Mouse (Mus musculus): ENCODE data around the gene Gm39653.
"Not testable (repeated sequence)": the region's sequence is repeated elsewhere in the genome, so short reads cannot be mapped to it uniquely, and the experiment has no call there.

Gene Gm39653

DNA sequence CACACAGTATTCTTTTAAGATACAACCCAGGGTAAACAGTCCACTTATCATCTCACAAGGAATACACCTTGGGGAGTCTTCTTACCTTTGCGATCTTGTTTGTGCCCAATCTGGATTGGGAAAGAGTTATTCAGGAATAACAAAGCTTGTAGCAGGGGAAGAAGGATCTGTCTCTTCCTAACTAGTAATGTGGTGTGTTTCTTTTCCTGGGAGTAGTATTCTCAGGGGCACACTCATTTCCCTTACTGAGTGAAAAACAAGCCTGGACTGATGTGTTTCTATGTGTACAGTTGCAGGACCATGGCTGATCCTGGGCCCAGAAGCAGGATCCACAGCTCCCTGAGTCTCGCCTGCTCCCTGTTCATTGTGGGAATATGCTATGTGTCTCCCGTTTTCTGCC, at the start of gene Gm39653:
Gene Gm39653 (plus strand): TSS at position 301 of the 400 bp plus-strand sequence.
- DNase-seq (ENCODE audit: extremely low read depth, insufficient read length, low spot score) = no peak

DNA sequence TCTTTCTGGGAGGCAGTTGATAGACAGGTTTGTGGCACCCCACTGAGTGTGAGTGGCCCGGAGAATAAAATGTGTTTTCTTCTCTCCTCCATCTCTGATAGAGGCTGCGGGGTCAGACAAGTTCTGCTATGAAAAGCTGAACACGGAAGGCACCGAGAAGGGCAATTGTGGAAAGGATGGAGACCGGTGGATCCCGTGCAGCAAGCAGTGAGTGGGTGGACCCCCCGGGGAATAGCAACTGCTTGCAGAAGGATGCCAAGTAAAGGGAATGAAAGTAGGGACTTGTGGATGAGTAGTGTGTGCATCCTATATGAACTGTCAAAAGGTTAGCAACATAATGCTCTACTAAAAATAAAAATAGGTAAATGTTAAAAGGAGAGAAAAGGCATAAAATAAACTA, 49.3 kb upstream of the Gm39653 start:
- no peak for DNase-seq (ENCODE audit: extremely low read depth, insufficient read length, low spot score)

DNA sequence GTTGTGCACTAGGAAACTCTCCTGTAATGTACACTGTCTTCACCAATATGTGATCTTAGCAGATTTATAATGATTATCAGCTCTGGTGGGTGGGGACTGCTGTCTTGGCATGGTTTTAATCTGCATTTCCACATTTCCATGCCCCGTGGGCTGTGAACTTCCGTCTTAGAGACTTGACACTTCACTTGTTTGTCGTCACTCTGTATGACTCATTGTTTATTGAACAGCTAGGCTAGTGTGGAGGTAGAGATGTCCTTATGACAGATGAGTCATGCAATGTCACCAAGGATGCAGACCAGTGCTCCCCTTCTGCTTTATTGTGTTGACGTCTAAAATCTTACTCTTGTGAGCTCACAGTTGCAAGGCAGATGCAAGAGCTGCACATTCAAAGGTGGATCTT, 48.7 kb upstream of the Gm39653 start:
- DNase-seq (ENCODE audit: extremely low read depth, insufficient read length, low spot score) = no peak

DNA sequence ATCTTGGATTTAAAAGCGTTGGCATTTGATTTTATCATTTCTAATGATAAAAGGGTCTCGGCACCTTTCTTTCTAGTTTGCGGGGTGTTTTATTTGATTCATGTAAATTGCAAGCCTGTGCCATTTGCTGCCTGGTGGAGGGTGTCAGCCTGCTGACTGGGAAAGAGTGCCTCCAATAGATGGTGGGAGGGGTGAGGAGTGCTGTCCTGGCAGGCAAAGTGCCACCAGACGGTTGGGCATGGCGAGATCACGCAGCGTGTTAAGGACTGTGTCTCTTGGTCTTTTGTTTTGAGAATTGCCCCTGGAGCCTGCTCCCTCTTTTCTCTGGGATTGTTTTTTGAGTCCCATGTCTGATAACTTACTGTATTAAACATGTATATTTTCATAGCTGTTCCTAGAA, 43.5 kb upstream of the Gm39653 start:
- no peak for DNase-seq (ENCODE audit: extremely low read depth, insufficient read length, low spot score)

DNA sequence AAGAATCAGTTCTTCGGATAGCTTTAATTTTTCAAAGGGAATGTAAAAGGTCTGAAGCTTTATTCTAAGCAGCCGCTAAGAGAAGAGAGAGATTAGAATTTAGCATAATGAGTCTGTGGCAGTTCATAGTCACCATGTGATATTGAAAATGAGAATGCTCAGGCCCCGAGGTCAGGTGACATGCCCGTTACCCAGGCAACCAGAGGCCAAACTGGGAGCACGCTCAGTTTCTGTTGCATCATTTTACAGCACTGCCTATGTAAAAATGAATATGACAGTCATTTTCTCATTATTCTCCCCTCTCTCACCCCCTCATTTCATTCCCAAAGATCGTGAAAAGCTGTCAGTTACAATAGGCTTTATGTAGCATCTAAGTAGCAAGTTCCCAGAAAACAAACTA, 42.3 kb upstream of the Gm39653 start:
- DNase-seq (ENCODE audit: extremely low read depth, insufficient read length, low spot score) = no peak

DNA sequence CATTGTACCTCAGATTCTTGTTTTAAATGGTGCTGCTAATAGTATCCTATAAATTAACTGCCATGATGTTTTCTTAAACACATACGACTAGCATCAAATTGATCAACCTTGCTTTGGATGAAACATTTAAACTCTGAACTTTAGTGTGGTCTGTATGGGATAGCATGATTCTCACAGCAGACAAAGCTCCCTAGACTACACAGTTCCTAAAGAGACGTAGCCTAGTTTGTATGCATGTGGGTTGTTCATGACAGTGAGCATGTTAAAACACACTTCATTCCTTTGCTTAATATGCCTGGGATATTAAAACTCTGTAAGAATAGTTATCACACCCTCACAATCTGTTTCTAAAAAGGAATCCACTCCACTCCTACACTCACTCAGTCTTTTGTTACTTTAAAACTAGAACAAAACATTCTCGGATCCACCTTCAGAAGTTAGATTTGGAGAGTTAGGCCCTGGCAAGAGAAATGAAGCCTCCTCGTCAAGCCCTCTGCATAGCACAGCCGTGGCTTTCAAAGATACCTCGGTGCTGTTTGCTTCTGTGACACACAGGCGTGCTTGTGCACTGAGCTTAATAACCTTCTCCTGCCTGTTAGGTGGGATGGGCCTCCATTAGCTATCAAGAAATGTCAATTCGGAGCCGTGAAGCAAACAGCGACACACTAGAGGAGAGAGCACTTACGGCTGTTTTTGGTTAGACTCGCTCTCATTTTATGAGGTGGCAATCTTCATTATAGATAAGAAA, 41.7 kb upstream of the Gm39653 start:
- DNase-seq (ENCODE audit: extremely low read depth, insufficient read length, low spot score) = no peak

DNA sequence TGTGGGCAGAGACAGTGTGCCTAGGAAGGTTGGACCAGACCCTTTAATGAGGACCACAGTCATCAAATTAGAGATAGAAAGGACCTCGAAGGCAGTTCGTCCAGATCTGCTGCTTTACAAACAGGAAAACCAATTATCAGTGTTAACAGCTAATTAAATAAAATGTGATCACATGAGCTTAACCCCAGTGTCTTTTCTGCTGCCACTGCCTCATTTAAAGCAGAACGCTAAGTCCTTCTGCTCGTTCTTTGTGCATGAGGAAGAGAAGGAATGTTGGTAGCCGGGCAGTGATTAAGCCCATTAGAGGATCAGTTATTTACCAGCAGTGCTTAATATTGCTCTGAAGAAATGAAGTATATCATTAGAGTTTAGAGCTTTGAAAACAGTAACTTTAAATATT, 39.0 kb upstream of the Gm39653 start:
- no peak for DNase-seq (ENCODE audit: extremely low read depth, insufficient read length, low spot score)

DNA sequence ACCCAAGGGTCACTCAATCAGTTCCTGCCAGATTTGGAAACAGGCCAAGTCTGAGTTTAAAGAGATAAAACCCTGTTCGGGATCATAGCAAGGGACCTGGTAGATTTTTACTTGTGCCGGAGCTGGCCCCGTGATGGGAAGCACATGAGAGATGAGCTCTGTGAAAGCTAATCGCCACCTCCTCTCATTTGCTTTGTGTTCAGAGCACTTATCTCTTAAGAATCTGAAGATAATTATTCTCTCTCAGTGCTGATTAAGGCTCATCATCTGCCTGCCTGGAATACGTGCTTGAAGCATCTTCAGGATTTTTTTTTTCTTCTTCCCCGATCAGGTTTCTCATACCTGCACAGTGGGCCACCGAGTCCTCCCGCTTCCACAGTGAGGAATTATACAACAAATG, 36.6 kb upstream of the Gm39653 start:
- DNase-seq (ENCODE audit: extremely low read depth, insufficient read length, low spot score) = no peak

DNA sequence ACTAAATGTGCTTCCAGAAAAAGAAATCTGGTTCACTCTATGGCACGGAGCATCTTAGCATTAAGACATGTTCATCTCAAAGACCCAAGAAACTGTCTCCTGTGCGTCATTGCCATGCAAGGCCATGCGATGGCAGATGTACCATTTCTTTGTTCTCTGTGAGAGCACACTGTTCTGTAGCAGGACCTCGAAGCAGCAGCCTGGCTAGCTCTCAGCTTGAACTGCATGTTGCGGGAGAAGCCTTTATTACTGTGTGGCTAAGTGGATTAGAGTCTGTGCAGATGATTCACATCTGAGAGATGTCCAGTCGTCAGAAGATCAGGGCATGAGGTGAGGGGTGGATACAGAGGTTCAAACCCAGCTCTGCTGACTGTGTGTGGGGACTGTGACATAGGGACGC, 28.9 kb upstream of the Gm39653 start:
- no peak for DNase-seq (ENCODE audit: extremely low read depth, insufficient read length, low spot score)

DNA sequence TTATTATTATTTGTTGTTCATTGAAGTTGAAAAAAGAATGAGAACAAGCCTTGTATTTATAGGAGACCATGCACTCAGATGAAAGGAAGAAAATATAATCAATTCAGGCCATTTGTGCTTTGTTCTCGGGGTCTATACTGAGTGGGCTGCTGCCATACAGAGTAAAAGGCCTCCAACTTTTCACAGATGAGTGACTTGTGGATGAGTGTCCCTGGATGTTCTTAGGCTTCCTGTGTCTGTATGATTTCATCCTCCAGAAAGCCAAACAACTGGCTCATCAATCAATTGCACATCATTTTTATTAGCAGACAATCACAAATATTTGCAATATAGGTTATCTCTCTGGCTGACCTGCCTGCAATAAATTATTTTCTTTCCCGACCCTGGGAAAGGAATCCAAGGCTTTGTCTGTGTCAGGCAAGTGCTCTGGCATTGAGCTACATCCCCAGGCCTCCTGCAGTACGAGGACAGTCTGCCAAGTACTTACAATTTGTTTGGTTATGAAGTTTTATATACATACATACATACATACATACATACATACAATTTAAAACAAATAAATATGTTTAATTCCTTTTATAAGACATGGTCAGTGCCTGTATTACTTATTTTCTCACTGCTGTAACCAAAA, 11.8 kb upstream of the Gm39653 start:
- no peak for DNase-seq (ENCODE audit: extremely low read depth, insufficient read length, low spot score)

DNA sequence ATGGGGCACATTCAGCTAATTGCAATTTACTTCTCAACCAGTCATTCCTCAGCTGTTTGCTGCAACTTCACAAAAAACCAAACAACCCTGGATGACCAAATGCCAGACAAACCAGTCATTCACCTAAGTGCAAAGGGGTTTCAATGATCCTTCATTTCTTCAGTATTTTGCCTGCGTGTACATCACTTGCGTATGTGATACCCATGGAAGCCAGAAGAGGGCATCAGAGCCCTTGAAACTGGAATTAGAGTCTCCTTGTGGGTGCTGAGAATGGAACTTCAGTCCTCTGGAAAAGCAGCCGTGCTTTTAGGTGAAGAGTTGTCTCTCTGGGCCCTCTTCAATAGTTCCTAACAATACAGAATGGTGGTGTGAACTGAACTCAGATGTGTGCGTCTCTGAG, 6.2 kb upstream of the Gm39653 start:
- DNase-seq (ENCODE audit: extremely low read depth, insufficient read length, low spot score) = no peak

DNA sequence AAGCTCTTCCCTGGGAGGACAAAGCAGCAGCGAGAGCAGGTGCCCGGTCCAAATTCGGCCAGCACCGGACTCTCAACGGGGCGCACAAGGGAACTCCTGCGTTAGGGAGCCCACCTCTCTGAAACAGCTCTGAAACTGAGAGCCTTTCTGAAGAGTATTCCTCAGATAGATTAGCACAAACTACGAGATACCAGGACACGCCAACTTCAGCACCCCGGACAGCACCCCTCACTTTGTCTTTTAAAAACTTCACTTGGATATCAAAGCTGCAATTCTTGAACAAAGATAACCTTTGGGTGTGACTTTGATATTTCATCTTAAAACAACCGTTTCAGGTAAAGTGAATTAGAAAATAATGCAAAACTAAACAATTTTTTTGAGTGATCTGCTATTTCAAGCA, 1.2 kb upstream of the Gm39653 start:
- DNase-seq (ENCODE audit: extremely low read depth, insufficient read length, low spot score) = no peak

DNA sequence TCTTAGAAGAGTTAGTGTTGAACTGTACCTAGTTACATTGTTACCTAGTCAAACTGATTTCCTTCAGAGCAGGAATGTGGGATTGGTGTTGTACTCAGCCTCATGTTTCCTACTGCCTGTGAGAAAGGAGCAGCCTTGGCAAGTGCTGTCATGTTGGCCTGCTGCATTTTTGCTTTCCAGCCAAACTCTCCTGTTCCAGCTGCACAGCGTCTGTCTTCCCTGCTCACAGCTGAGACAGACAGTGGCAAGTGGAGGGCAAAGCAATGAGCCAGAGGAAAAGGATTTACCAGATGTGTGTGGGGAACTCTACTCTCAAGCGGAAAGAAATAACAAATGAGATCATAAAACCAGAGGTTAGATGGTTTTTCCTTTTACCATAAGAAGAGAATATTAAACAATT, 12.4 kb downstream of the Gm39653 start:
- no peak for DNase-seq (ENCODE audit: extremely low read depth, insufficient read length, low spot score)

DNA sequence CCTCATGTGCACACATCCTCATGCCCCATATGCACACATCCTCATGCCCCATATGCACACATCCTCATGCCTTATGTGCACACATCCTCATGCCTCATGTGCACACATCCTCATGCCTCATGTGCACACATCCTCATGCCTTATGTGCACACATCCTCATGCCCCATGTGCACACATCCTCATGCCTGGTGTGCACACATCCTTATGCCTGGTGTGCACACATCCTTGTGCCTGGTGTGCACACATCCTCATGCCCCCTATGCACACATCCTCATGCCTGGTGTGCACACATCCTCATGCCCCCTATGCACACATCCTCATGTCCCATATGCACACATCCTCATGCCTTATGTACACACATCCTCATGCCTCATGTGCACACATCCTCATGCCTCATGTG, 14.6 kb downstream of the Gm39653 start:
- DNase-seq (ENCODE audit: extremely low read depth, insufficient read length, low spot score) = not testable (repeated sequence)

DNA sequence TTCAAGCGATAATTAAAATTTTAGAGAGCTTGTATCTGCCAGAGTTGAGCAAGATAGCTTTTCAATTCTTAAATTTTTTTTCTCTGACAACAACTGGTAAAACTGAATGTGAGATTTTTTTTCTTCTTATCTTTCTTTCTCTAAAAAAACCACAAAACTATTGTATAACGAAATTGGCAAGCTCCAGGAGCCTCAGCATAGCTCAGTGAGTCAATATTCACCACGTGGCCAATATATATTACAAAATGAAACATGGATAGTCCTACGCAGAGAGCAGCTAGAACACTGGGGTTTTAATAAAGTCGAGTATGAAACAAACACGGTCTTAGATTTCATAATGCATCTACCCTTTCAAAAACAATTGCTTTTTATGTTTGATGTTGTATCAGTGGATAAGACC, 24.2 kb downstream of the Gm39653 start:
- no peak for DNase-seq (ENCODE audit: extremely low read depth, insufficient read length, low spot score)

DNA sequence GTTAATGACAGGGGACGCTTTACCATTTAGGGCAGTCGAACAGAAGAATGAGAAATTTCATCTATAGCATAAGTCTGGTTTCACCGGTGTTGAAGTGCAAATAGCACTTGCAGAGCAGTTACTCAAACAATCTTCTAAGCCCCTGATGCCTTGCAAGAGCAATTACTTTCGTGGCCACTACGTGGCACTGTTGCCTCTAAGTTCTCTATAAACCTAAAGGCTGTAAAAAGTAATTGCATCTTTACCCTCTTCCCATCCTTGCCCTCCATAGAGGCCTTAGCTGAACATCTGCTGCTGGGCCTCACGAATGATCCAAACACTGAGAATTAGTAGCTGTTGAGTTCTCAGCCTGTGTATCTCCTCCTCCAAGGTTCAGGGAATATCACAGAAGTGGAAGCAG, 42.2 kb downstream of the Gm39653 start:
- peak; percentile 13 for DNase-seq (ENCODE audit: extremely low read depth, insufficient read length, low spot score)

DNA sequence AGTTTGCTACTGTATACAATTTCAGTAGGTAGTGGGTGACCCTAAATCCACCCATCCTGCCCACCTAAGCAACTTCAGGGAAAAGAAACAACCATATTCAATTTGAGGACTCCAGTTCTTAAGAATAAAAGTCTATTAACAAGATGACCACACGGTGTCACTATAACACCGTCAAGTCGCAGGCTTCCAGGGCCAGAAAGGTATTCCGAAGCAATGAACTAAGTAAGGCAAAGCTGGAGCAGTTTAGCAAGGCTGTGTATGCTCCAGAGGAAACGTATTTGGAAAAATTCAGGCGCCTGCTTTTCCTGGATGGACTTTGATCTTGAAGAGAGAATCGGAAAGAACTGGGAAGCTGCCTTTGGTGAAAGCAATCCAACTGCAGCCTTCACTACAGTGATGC, 43.8 kb downstream of the Gm39653 start:
- no peak for DNase-seq (ENCODE audit: extremely low read depth, insufficient read length, low spot score)

DNA sequence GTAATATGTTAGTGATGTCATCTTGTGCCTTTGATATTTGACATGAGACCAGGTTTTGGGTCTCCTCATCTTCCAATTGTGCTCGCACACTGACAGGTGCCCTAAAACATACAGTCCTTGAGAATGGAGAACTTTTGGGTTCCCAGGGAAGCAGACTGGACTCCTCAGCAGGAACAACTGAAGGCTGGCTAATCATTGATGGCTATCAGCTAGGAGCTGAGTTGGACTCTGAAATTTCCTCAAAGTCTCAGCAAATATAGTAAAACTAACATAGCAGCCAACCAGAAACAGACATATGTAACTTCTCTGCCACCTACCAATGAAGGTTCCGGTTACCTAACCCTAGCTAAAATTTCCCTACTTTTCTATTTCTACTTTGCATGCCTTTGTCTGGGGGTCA, 50.3 kb downstream of the Gm39653 start:
- DNase-seq (ENCODE audit: extremely low read depth, insufficient read length, low spot score) = no peak

DNA sequence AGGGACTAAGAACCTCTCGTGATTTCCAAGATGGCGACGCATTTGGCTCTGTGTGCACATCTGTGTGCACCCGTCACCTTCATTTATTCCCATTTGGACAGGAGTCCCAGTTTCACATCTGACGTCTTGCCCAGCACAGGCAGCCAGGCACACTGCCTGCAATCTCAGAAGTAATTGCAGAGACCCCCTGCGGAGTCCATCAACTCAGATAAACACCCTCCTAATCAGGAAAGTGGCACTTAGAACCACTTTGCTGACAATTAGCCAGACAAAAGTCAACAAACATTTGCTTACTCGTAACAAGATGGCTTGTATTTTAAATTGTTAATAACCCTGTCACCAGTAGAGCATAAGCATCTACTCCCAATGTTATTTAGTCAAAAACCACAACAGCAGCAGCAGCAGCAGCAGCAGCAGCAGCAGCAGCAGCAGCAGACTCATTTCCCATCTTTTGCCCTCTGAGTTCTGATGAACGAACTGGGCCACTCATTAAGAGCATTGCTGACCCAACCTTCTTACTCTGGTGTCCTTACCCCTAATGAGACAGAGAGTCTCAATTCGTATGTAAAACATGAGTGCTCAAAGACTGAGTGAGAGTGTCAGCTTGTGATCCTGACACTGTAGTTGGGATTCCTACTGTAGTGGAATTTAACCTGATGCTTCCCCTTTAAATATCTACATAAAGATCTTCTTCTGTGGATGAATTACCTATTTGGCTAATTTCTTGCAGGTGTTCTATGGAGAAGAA, 51.6 kb downstream of the Gm39653 start:
- DNase-seq (ENCODE audit: extremely low read depth, insufficient read length, low spot score) = no peak

DNA sequence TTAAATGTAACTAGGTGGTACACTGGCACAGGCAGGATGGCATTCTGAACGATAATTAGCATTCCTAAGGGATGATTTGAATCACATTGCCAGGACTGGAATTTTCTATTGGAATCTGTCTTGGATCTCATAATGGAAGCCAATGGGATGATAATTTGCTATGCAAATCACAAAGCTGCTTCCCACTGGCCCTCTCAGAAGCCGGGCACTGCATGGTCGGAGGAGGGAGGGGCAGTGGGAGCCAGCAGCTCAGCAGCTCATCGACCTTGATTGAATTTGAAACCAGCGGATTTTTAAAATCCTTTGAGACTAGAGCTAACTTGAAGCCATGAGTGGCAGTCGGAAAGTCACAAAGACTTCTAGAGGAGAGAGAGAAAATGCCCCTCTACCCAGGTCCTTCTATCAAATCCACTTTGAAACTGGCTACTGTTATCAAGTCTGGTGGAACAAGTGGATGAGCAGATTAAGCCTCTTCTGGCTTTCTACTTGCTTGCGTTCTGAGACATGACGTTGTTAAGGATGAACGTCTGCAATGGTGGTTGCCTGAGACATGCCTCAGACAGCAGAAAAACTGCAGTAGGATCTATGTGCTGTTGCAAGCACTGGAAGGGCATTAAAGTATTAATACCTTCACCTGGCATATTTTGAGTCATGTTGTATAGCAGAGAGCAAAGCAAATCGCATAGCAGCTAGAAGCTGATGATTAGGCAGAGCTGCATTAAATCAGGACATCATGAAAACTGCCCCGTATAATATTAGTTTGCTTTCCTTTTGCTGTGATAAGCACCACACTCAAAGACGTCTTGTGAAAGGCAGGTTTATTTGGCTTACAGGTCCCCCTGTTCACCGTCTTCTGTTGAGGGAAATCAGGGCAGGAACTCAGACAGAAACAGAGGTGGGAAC, 52.4 kb downstream of the Gm39653 start:
- DNase-seq (ENCODE audit: extremely low read depth, insufficient read length, low spot score) = no peak

DNA sequence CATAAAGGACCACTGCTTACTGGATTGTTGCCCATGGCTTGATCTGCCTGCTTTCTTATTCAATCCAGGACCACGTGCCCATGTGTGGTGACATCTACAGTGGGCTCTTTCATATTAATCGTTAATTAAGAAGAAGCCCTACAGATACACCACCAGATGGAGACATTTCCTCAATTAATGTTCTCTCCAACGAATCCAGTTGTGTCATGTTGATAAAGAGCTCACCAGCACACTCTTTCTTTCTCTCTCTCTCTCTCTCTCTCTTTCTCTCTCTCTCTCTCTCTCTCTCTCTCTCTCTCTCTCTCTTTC, 53.0 kb downstream of the Gm39653 start:
- DNase-seq (ENCODE audit: extremely low read depth, insufficient read length, low spot score) = no peak

Measured in 3134 (cell line).